Mouse (Mus musculus): ENCODE data around the gene Pecam1.

GRCm38 (mm10) chr11:106759028-106759427 is 8.6 kb upstream of the Pecam1 start:
- TF ChIP-seq EP300 (optimal IDR thresholded peaks at IDR 0.05) (no peak), CTCF (IDR thresholded peaks at IDR 0.05; ENCODE audit: low read depth) (no peak)
